Mouse (Mus musculus): ENCODE results near the gene Psrc1. TPM values are rescaled to one million over a fixed set of nuclear protein-coding genes. Genes with fewer than 3 reads are reported as not detected.

Psrc1 gene
- polyA plus RNA-seq, 1 experiment, result 8.4 TPM

GRCm38 (mm10) chr3:108432542-108433187 lies 49.0 kb downstream of the Psrc1 start:
- H3K27me3 ChIP-seq (ENCODE audit: control insufficient read depth), result no peaks in the 10 kb centered on the region
- H3K36me3 ChIP-seq (ENCODE audit: control insufficient read depth), result peaks cover 98% of the 10 kb centered on the region
- no peaks in the 10 kb centered on the region for H3K9me3 ChIP-seq (ENCODE audit: control insufficient read depth, low read length)
- H3K4me3 ChIP-seq (replicated peaks), result no peak overlapping the region
- no peaks in the 10 kb centered on the region for H3K4me1 ChIP-seq (ENCODE audit: control insufficient read depth)
- no peak for TF ChIP-seq TAL1 (IDR thresholded peaks at IDR 0.05; ENCODE audit: low read length)
- no peak for TF ChIP-seq GATA1 (IDR thresholded peaks at IDR 0.05; ENCODE audit: low read length)

GRCm38 (mm10) chr3:108433188-108433880 lies 49.7 kb downstream of the Psrc1 start:
- Histone ChIP-seq H3K9me3 (ENCODE audit: control insufficient read depth, low read length) (no peaks in the 10 kb centered on the region), H3K36me3 (ENCODE audit: control insufficient read depth) (peaks cover 98% of the 10 kb centered on the region), H3K4me1 (ENCODE audit: control insufficient read depth) (no peaks in the 10 kb centered on the region), H3K4me3 (replicated peaks) (no peak overlapping the region), H3K27me3 (ENCODE audit: control insufficient read depth) (no peaks in the 10 kb centered on the region)
- TF ChIP-seq GATA1 (IDR thresholded peaks at IDR 0.05; ENCODE audit: low read length) (no peak), TAL1 (IDR thresholded peaks at IDR 0.05; ENCODE audit: low read length) (no peak)

- no peaks in the 10 kb centered on the region for H3K9me3 ChIP-seq (ENCODE audit: control insufficient read depth, low read length)
- TF ChIP-seq TAL1 (IDR thresholded peaks at IDR 0.05; ENCODE audit: low read length), result no peak
- TF ChIP-seq GATA1 (IDR thresholded peaks at IDR 0.05; ENCODE audit: low read length), result no peak
- H3K27me3 ChIP-seq (ENCODE audit: control insufficient read depth), result no peaks in the 10 kb centered on the region
- H3K4me3 ChIP-seq (replicated peaks), result no peak overlapping the region
- peaks cover 98% of the 10 kb centered on the region for H3K36me3 ChIP-seq (ENCODE audit: control insufficient read depth)
- no peaks in the 10 kb centered on the region for H3K4me1 ChIP-seq (ENCODE audit: control insufficient read depth)
Measured at GRCm38 (mm10) chr3:108433881-108434495, 50.3 kb downstream of the Psrc1 start.

GRCm38 (mm10) chr3:108435701-108436379 lies 52.2 kb downstream of the Psrc1 start:
- Histone ChIP-seq H3K4me3 (replicated peaks) (no peak overlapping the region), H3K4me1 (ENCODE audit: control insufficient read depth) (peaks cover 7% of the 10 kb centered on the region), H3K9me3 (ENCODE audit: control insufficient read depth, low read length) (no peaks in the 10 kb centered on the region), H3K36me3 (ENCODE audit: control insufficient read depth) (peaks cover 98% of the 10 kb centered on the region), H3K27me3 (ENCODE audit: control insufficient read depth) (no peaks in the 10 kb centered on the region)
- TF ChIP-seq GATA1 (IDR thresholded peaks at IDR 0.05; ENCODE audit: low read length) (no peak), TAL1 (IDR thresholded peaks at IDR 0.05; ENCODE audit: low read length) (no peak)

GRCm38 (mm10) chr3:108436380-108436714 lies 52.7 kb downstream of the Psrc1 start:
- no peaks in the 10 kb centered on the region for H3K27me3 ChIP-seq (ENCODE audit: control insufficient read depth)
- TF ChIP-seq TAL1 (IDR thresholded peaks at IDR 0.05; ENCODE audit: low read length), result no peak
- TF ChIP-seq GATA1 (IDR thresholded peaks at IDR 0.05; ENCODE audit: low read length), result no peak
- peaks cover 98% of the 10 kb centered on the region for H3K36me3 ChIP-seq (ENCODE audit: control insufficient read depth)
- H3K4me3 ChIP-seq (replicated peaks), result no peak overlapping the region
- H3K4me1 ChIP-seq (ENCODE audit: control insufficient read depth), result peaks cover 11% of the 10 kb centered on the region
- no peaks in the 10 kb centered on the region for H3K9me3 ChIP-seq (ENCODE audit: control insufficient read depth, low read length)

Other genes with a start within 250 kb of the Psrc1 start
- 0.19 and 0.27 TPM in 2 replicates for gene Gnai3, start 237.7 kb upstream of the Psrc1 start, polyA plus RNA-seq (2012)
- gene Gpr61, start 229.0 kb upstream of the Psrc1 start, polyA plus RNA-seq (2012), result not detected in 2 replicates
- 0.01 TPM in 1 of 2 replicates, not detected in the other for gene Amigo1, start 197.5 kb upstream of the Psrc1 start, polyA plus RNA-seq (2012)
- gene Cyb561d1, start 182.6 kb upstream of the Psrc1 start, polyA plus RNA-seq (2012), result 0.33 and 0.34 TPM in 2 replicates
- gene Atxn7l2, start 172.9 kb upstream of the Psrc1 start, polyA plus RNA-seq (2012), result 0.55 and 0.90 TPM in 2 replicates
- gene Sypl2, start 157.2 kb upstream of the Psrc1 start, polyA plus RNA-seq (2012), result not detected in 2 replicates
- 0.21 and 0.71 TPM in 2 replicates for gene Psma5, start 126.9 kb upstream of the Psrc1 start, polyA plus RNA-seq (2012)
- 0.01 TPM in 2 replicates for gene Sort1, start 99.8 kb upstream of the Psrc1 start, polyA plus RNA-seq (2012)
- not detected in 2 replicates for gene Mybphl, start 18.9 kb upstream of the Psrc1 start, polyA plus RNA-seq (2012)
- gene Celsr2, start 31.7 kb downstream of the Psrc1 start, polyA plus RNA-seq (2012), result 0.15 and 0.33 TPM in 2 replicates
- 14.4 and 14.8 TPM in 2 replicates for gene Sars, start 61.4 kb downstream of the Psrc1 start, polyA plus RNA-seq (2012)
- gene 1700013F07Rik, start 150.3 kb downstream of the Psrc1 start, polyA plus RNA-seq (2012), result not detected in 2 replicates
- 0.01 TPM in 1 of 2 replicates, not detected in the other for gene 5330417C22Rik, start 152.7 kb downstream of the Psrc1 start, polyA plus RNA-seq (2012)
- gene Tmem167b, start 178.6 kb downstream of the Psrc1 start, polyA plus RNA-seq (2012), result 0.21 and 0.23 TPM in 2 replicates
- 0.03 TPM in 1 of 2 replicates, not detected in the other for gene Taf13, start 187.9 kb downstream of the Psrc1 start, polyA plus RNA-seq (2012)
- 0.09 and 0.11 TPM in 2 replicates for gene Wdr47, start 207.4 kb downstream of the Psrc1 start, polyA plus RNA-seq (2012)

Measured in erythroblast, embryonic 14.5 days (primary cell).